Mouse (Mus musculus) midbrain, embryonic 12.5 days (tissue): Measurements from ENCODE around the gene Opn3. TPM values are rescaled to one million over a fixed set of nuclear protein-coding genes. Genes with fewer than 3 reads are reported as not detected.

Experiments
- ATAC-seq: fragments of 200-750 bp; cut with Nextera tagmentation; 2 replicates; pipeline ENCODE4 v1.8.0; 2017; ENCODE audit warnings: low read depth, moderate TSS enrichment, moderate library complexity; ENCODE audit not compliant: low FRiP score
- H3K27ac ChIP-seq: fragments of 300-500 bp; sonication (generic); replicated peaks from 2 replicates; pipeline ENCODE4 v1.5.1; 2016; ENCODE audit warnings: mild to moderate bottlenecking
- H3K27me3 ChIP-seq: fragments of 300-500 bp; sonication (generic); 2 replicates; pipeline ENCODE4 v1.6.1; 2016; ENCODE audit warnings: mild to moderate bottlenecking
- H3K36me3 ChIP-seq: fragments of 300-500 bp; sonication (generic); 2 replicates; pipeline ENCODE4 v1.6.1; 2016
- H3K4me1 ChIP-seq: fragments of 300-500 bp; sonication (generic); 2 replicates; pipeline ENCODE4 v1.6.1; 2016
- H3K4me2 ChIP-seq: fragments of 300-500 bp; sonication (generic); replicated peaks from 2 replicates; pipeline ENCODE4 v1.6.1; 2016; ENCODE audit warnings: mild to moderate bottlenecking, moderate library complexity
- H3K4me3 ChIP-seq: fragments of 300-500 bp; sonication (generic); 2 replicates; pipeline ENCODE4 v1.5.1; 2016; ENCODE audit warnings: mild to moderate bottlenecking
- H3K9ac ChIP-seq: fragments of 300-500 bp; sonication (generic); replicated peaks from 2 replicates; pipeline ENCODE4 v1.6.1; 2016; ENCODE audit warnings: mild to moderate bottlenecking, moderate library complexity
- H3K9me3 ChIP-seq: fragments of 300-500 bp; sonication (generic); 2 replicates; pipeline ENCODE4 v1.6.1; 2016; ENCODE audit warnings: mild to moderate bottlenecking
- WGBS: fragments of 180-500 bp; shearing (Covaris S2); methylation state at CpG from one replicate; pipeline ENCODE4 v1.1.7; 2016; 5-methylcytosine and 5-hydroxymethylcytosine counted together
- polyA plus RNA-seq: library from polyadenylated mRNA; unstranded; fragments of >200 nt; fragmentation: Nextera tagmentation; extraction: Ambion mirVana; gene quantifications from 2 replicates; pipeline ENCODE4 v1.2.1, GENCODE M21; 2016

Gene Opn3
- polyA plus RNA-seq, 1 experiment from 2014 or later, result 11.9 TPM

DNA sequence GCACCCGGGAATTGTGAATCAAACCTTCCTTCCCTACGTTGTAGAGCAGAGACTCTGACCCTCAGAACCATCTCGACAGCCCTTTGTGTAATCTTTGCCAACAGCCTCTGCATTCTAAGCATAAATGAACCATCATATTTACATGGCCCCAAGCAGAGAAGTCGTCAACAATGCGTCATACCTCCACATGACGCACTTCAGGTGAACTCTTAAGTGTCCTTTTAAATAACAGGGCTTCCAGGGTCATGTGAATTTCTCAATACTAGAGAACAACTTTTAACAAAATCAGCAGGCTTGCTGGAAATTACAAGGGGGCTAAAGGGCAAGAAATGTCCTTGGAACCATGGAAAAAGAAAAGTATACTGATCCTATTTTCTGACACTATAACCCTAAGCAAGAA, 68.9 kb downstream of the Opn3 start:
- no peak overlapping the region for H3K27ac ChIP-seq
- H3K9ac ChIP-seq, result no peak overlapping the region
- ATAC-seq, result no peak
- H3K4me1 ChIP-seq, result peaks cover 12% of the 10 kb centered on the region
- no peaks in the 10 kb centered on the region for H3K27me3 ChIP-seq
- peaks cover 9% of the 10 kb centered on the region; the same call in 1 of the 2 replicates for H3K36me3 ChIP-seq
- WGBS, result 85% methylated on average over 6 of the region's 6 CpGs
- H3K4me3 ChIP-seq, result no peak overlapping the region
- H3K4me2 ChIP-seq, result no peak overlapping the region
- no peaks in the 10 kb centered on the region for H3K9me3 ChIP-seq

DNA sequence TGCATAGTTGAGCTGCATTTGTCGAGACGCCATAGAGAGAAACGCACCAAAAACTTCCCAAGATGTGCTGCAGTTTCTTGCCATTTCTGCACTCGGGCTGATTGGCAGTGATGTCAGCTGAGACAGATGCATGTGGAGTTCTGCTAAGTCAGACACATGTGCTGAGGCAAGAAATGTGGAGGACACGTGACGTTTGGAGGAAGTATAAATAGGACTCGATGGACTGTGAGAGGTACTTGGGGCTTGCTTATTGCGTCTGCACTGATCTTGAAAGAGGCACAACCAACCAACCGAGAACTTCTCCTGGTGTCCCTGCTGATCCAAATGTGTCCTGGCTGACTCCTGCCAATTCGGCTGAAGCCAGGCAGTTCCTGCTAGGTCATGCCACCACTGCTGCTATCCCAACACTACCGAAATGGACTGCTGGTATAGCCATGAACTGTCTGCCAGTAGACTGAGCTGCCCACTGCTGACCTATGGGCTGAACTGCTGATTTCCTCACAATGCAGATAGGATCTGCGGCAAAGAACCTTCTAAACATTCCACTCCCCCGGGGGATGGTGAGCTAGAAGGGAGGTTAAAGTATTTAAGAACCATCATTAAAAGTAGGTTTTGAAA, 72.7 kb downstream of the Opn3 start, which contains the start of gene Kmo:
Gene Kmo (plus strand): TSS at position 568 of the 618 bp plus-strand sequence.
- WGBS, result 92% methylated on average over 13 of the region's 13 CpGs
- peaks cover 36% of the 10 kb centered on the region for H3K36me3 ChIP-seq

DNA sequence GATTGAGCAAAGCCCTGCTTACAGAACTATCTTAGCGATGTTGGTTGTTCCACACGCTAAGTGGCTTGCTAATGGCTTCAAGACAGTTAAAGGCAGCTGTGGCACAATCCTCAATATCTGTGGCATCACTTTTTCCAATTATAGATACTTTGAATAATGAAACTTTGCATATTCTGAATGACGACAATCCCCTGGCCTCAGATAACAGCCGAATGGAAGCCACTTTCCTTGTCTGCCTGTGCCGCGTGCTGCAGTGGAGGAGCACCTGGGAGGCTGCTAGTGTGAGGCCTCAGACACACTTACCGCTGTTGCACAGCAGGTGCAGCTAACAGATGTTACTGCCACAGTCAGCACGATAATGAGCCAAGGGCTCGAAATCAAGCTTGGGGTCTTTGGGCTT, 77.6 kb downstream of the Opn3 start:
- Histone ChIP-seq H3K4me3 (no peak overlapping the region), H3K27ac (no peak overlapping the region), H3K4me2 (no peak overlapping the region), H3K36me3 (peaks cover 70% of the 10 kb centered on the region), H3K4me1 (no peaks in the 10 kb centered on the region), H3K9me3 (no peaks in the 10 kb centered on the region), H3K9ac (no peak overlapping the region), H3K27me3 (no peaks in the 10 kb centered on the region)
- 93% methylated on average over 9 of the region's 9 CpGs for WGBS
- no peak for ATAC-seq

More for the DNA sequence above, 72.7 kb downstream of the Opn3 start, which contains the start of gene Kmo:
- no peak within 1 kb of the TSS for H3K27ac ChIP-seq
- no peak within 1 kb of the TSS for H3K9ac ChIP-seq
- no peak within 1 kb of the TSS for H3K4me3 ChIP-seq
- H3K27me3 ChIP-seq, result no peaks in the 10 kb centered on the region
- no peak for ATAC-seq
- no peak within 1 kb of the TSS for H3K4me2 ChIP-seq
- H3K4me1 ChIP-seq, result peaks cover 12% of the 10 kb centered on the region
- H3K9me3 ChIP-seq, result no peaks in the 10 kb centered on the region

Other genes with a start within 250 kb of the Opn3 start
- gene Rgs7, start 200.3 kb downstream of the Opn3 start, polyA plus RNA-seq, result 5.1 and 7.3 TPM in 2 replicates
- 0.22 and 0.33 TPM in 2 replicates for gene Kmo, start 72.4 kb downstream of the Opn3 start, polyA plus RNA-seq
- gene Fh1, start 67.1 kb downstream of the Opn3 start, polyA plus RNA-seq, result 74.7 and 82.6 TPM in 2 replicates
- gene Chml, start 125 bp upstream of the Opn3 start, polyA plus RNA-seq, result 7.8 and 8.9 TPM in 2 replicates
- not detected in 2 replicates for gene Wdr64, start 5.8 kb upstream of the Opn3 start, polyA plus RNA-seq
- gene Exo1, start 187.8 kb upstream of the Opn3 start, polyA plus RNA-seq, result 76.0 and 80.7 TPM in 2 replicates
- 0.19 TPM in 1 of 2 replicates, not detected in the other for gene Gm38100, start 227.6 kb upstream of the Opn3 start, polyA plus RNA-seq